Mouse (Mus musculus) brain, embryonic 18.5 days (tissue): Measurements from ENCODE around the gene Ror2.

Experiments used
- DNase-seq: peaks from one replicate; pipeline ENCODE4 v3.0.0-alpha.2; 2012; ENCODE audit warnings: low read depth, low spot score

Ror2 gene

GRCm38 (mm10) chr13:53274771-53275170 lies 11.2 kb downstream of the Ror2 start:
- no peak for DNase-seq

- DNase-seq, result no peak
Measured at GRCm38 (mm10) chr13:53271595-53271994, 14.3 kb downstream of the Ror2 start.

- no peak for DNase-seq
Measured at GRCm38 (mm10) chr13:53270549-53270948, 15.4 kb downstream of the Ror2 start.

GRCm38 (mm10) chr13:53268541-53268940 lies 17.4 kb downstream of the Ror2 start:
- DNase-seq, result no peak

GRCm38 (mm10) chr13:53267849-53268248 lies 18.1 kb downstream of the Ror2 start:
- no peak for DNase-seq

GRCm38 (mm10) chr13:53267155-53267554 lies 18.8 kb downstream of the Ror2 start:
- no peak for DNase-seq

GRCm38 (mm10) chr13:53266543-53266951 lies 19.4 kb downstream of the Ror2 start:
- no peak for DNase-seq

GRCm38 (mm10) chr13:53264896-53265295 lies 21.0 kb downstream of the Ror2 start:
- no peak for DNase-seq

GRCm38 (mm10) chr13:53262509-53263250 lies 23.2 kb downstream of the Ror2 start:
- DNase-seq, result no peak

- no peak for DNase-seq
Measured at GRCm38 (mm10) chr13:53261106-53261771, 24.7 kb downstream of the Ror2 start.

GRCm38 (mm10) chr13:53258943-53259342 lies 27.0 kb downstream of the Ror2 start:
- DNase-seq, result no peak

- DNase-seq, result no peak
Measured at GRCm38 (mm10) chr13:53258497-53258896, 27.4 kb downstream of the Ror2 start.

- DNase-seq, result no peak
Measured at GRCm38 (mm10) chr13:53253255-53253654, 32.7 kb downstream of the Ror2 start.

- no peak for DNase-seq
Measured at GRCm38 (mm10) chr13:53248586-53249401, 37.1 kb downstream of the Ror2 start.

- DNase-seq, result no peak
Measured at GRCm38 (mm10) chr13:53248080-53248479, 37.8 kb downstream of the Ror2 start.

GRCm38 (mm10) chr13:53247175-53247574 lies 38.7 kb downstream of the Ror2 start:
- DNase-seq, result no peak

- no peak for DNase-seq
Measured at GRCm38 (mm10) chr13:53244151-53244550, 41.8 kb downstream of the Ror2 start.

GRCm38 (mm10) chr13:53237455-53237854 lies 48.5 kb downstream of the Ror2 start:
- DNase-seq, result no peak

- DNase-seq, result no peak
Measured at GRCm38 (mm10) chr13:53236434-53237401, 49.2 kb downstream of the Ror2 start.

GRCm38 (mm10) chr13:53235953-53236352 lies 50.0 kb downstream of the Ror2 start:
- DNase-seq, result no peak

- no peak for DNase-seq
Measured at GRCm38 (mm10) chr13:53234844-53235243, 51.1 kb downstream of the Ror2 start.
